Mouse (Mus musculus) hindbrain, embryonic 10.5 days (tissue): ENCODE measurements at regions not wholly inside any gene's neighbourhood (a gene's known extent, or its start where the extent isn't known, plus 50 kb on each side); places are given as distances from the start of the nearest gene placed in this dataset.
A peak's percentile ranks its signal among the peaks of the same experiment; 100 is the strongest.

Experiments used
- DNase-seq: peaks from one replicate; pipeline ENCODE4 v3.0.0-alpha.2; 2017; ENCODE audit warnings: low spot score
- H3K27ac ChIP-seq: fragments of 300-500 bp; sonication (generic); 2 replicates; pipeline ENCODE4 v1.5.1; 2016; ENCODE audit warnings: mild to moderate bottlenecking, moderate library complexity
- H3K27me3 ChIP-seq: fragments of 300-500 bp; sonication (generic); 2 replicates; pipeline ENCODE4 v1.6.1; 2016; ENCODE audit warnings: mild to moderate bottlenecking; ENCODE audit not compliant: poor library complexity, insufficient read depth, severe bottlenecking
- H3K36me3 ChIP-seq: fragments of 300-500 bp; sonication (generic); 2 replicates; pipeline ENCODE4 v1.6.1; 2016; ENCODE audit warnings: mild to moderate bottlenecking, moderate library complexity
- H3K4me1 ChIP-seq: fragments of 300-500 bp; sonication (generic); replicated peaks from 2 replicates; pipeline ENCODE4 v1.6.1; 2016; ENCODE audit warnings: mild to moderate bottlenecking
- H3K4me3 ChIP-seq: fragments of 300-500 bp; sonication (generic); 2 replicates; pipeline ENCODE4 v1.5.1; 2016; ENCODE audit warnings: mild to moderate bottlenecking, moderate library complexity
- H3K9me3 ChIP-seq: fragments of 300-500 bp; sonication (generic); 2 replicates; pipeline ENCODE4 v1.6.1; 2016; ENCODE audit warnings: mild to moderate bottlenecking, moderate library complexity
- WGBS: fragments of 180-500 bp; shearing (Covaris S2); methylation state at CpG from one replicate; pipeline ENCODE4 v1.1.7; 2016; 5-methylcytosine and 5-hydroxymethylcytosine counted together

DNA sequence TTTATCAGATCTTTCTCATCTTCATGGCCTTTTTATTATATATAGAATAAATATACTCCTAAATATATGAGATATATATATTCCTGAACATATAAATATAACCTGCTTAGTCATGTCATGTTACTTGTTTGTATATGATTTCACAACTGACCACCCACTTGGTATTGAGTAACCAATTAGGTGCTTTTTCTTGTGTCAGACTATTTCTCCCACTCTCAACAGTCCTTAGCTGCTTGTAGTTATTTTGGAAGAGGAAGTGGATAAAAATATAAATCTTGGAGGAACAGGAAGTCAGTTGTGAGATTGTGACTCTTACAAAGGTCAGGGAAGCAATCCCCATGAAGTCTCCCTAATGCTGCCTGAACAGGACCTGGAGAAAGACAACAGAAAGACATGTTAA is 224.6 kb downstream of the Kcnj2 start:
- Histone ChIP-seq H3K9me3 (no peaks in the 10 kb centered on the region), H3K27me3 (no peaks in the 10 kb centered on the region), H3K4me3 (no peak overlapping the region), H3K4me1 (no peaks in the 10 kb centered on the region), H3K36me3 (no peaks in the 10 kb centered on the region), H3K27ac (no peak overlapping the region)
- DNase-seq = no peak

DNA sequence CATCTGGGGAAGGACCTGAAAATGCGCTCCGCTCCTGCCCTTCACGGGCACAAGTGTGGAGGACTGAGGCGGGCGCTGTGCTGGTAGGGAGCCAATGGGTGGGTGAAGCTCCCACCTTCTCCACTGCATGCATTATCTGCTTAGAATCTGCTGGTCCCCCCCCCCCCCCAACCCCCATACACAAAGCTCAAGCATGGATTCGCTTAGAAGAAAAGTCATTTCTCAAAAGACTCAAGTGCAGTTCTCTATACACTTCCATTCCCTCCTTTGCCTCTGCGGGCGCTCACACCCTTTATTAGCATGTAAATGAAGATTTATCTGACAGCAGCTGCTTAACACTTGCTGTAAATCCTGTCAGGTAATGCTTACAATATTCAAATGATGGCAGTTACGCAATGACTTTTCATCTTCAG is 230.4 kb downstream of the Kcnj2 start:
- WGBS = 23% methylated on average over 9 of the region's 9 CpGs
- Histone ChIP-seq H3K36me3 (no peaks in the 10 kb centered on the region), H3K27me3 (no peaks in the 10 kb centered on the region), H3K4me1 (peaks cover 6% of the 10 kb centered on the region), H3K27ac (no peak overlapping the region; the same call in 1 of the 2 replicates), H3K4me3 (peak overlapping the region; percentile 6; the same call in 1 of the 2 replicates), H3K9me3 (no peaks in the 10 kb centered on the region)
- DNase-seq = no peak

DNA sequence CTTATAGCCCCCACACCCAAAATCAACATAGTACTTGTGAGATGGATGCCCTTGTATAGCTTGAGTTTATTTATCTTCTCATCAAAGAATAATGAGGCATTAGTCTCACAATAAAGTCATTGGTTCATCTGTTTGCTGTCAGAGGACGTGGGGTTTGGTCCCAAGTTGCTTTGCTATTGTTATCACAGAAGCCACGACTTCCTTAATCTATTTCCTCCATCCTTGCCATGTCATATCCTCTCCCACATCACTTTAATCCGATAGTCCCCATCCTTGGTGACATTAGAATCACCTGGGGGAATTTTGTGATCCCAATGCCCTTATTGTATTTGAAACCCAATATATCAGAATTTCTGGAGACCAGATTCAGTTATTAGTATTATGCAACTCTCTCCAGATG is 246.8 kb downstream of the Kcnj2 start:
- no peaks in the 10 kb centered on the region for H3K36me3 ChIP-seq

DNA sequence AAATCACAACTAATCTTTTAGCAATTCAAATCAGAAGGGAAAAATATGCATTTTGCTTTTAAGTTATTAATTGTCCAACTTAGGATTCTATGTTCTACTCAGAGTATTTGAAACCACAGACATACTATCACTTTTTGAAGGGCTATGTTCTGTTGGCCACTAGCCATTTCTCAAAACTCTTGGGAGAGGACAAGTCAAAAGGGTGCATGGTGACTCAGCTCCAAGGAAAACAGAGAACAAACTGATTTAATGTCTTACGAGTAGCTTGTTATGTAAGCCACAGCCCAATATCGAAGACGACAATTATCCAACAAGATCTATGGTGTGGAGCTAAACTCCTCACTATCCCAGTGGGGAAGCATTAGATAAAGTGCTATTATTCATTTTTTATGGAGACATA is 247.6 kb downstream of the Kcnj2 start:
- Histone ChIP-seq H3K27me3 (no peaks in the 10 kb centered on the region), H3K9me3 (no peaks in the 10 kb centered on the region), H3K27ac (no peak overlapping the region), H3K4me1 (0 out of 2 replicates have a peak, but pooled peaks cover 4% of the 10 kb centered on the region), H3K36me3 (no peaks in the 10 kb centered on the region), H3K4me3 (no peak overlapping the region)
- DNase-seq = no peak
- 91% methylated on average over 3 of the region's 3 CpGs for WGBS

More for the DNA sequence above, 246.8 kb downstream of the Kcnj2 start:
- Histone ChIP-seq H3K4me3 (no peak overlapping the region), H3K27ac (no peak overlapping the region), H3K27me3 (no peaks in the 10 kb centered on the region), H3K9me3 (no peaks in the 10 kb centered on the region), H3K4me1 (0 out of 2 replicates have a peak, but pooled peaks cover 4% of the 10 kb centered on the region)
- no peak for DNase-seq
- 64% methylated on average over 3 of the region's 3 CpGs for WGBS

DNA sequence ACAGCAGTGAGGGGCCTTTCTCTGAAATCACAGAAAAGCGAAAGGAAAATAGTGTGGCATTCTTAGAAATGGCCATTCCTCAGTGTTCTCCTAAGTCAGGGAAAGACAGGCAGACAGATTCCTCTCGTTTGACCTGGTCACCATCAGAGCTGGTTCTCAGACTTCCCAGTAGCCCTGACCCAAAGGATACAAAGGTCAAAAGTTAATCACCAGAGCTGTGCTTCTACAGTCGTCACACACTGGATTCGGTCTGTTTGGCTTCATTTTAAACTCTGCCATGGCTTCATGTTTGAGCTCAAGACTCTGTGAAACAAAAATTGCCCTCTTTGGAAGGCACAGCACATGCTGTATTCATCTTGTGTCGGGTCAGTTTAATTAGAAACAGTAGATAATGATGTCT is 255.6 kb downstream of the Kcnj2 start:
- no peak for DNase-seq
- WGBS = 53% methylated on average over 5 of the region's 5 CpGs
- no peak overlapping the region for H3K27ac ChIP-seq
- 0 out of 2 replicates have a peak, but pooled peaks cover 4% of the 10 kb centered on the region for H3K4me1 ChIP-seq
- no peaks in the 10 kb centered on the region for H3K36me3 ChIP-seq
- no peaks in the 10 kb centered on the region for H3K9me3 ChIP-seq
- H3K27me3 ChIP-seq = no peaks in the 10 kb centered on the region
- no peak overlapping the region for H3K4me3 ChIP-seq

DNA sequence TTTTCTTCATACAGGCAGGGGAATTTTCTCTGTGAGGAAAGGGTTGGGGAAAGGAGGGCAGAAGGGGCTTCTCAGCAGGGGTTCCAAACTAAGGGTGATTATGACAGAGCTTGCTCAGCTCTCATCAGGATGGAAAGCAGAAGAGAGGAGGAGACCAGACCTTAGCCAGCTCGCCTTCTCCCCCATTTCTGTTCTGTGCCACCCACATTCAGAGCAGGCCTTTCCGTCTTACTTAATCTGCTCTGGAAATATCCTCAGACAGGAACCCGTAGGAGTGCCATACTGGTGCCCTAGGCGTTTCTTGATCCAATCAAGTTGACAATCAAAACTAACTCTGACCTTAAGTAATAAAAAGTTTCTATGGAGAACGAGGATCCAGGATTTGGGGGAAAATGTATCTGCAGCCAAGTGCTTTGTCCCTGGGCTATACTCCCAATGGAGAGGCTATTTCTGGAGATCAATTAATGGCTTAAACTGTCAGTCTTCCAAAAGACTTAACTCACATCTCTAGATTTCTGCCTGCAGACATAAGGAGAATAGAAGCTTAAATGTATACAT is 258.6 kb downstream of the Kcnj2 start:
- no peak for DNase-seq
- Histone ChIP-seq H3K9me3 (no peaks in the 10 kb centered on the region), H3K4me3 (no peak overlapping the region), H3K36me3 (no peaks in the 10 kb centered on the region), H3K27me3 (no peaks in the 10 kb centered on the region), H3K4me1 (no peaks in the 10 kb centered on the region), H3K27ac (no peak overlapping the region)
- WGBS = 90% methylated on average over 5 of the region's 5 CpGs

DNA sequence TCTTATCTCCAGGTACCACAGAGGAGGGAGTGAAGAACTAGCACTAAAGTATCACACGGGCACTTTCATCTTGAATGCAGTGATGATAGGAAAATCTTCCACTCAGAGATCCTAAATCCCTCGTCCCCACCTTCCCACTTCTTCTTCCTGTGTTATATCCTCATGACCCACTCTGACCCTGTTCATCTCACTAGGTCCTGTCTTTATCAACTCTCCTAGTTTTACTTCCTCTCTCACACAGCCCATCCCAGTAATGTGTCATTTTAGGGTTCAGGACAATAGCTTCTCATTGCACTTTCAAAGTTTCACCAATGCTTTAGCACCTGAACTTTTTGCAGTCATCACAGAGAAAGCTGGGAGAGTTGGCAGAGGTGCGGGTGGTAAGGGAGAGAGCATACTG is 261.0 kb downstream of the Kcnj2 start:
- Histone ChIP-seq H3K27ac (no peak overlapping the region), H3K4me3 (no peak overlapping the region), H3K27me3 (no peaks in the 10 kb centered on the region), H3K9me3 (no peaks in the 10 kb centered on the region), H3K4me1 (no peaks in the 10 kb centered on the region), H3K36me3 (no peaks in the 10 kb centered on the region)
- DNase-seq = no peak
- WGBS = 82% methylated on average over 3 of the region's 3 CpGs

DNA sequence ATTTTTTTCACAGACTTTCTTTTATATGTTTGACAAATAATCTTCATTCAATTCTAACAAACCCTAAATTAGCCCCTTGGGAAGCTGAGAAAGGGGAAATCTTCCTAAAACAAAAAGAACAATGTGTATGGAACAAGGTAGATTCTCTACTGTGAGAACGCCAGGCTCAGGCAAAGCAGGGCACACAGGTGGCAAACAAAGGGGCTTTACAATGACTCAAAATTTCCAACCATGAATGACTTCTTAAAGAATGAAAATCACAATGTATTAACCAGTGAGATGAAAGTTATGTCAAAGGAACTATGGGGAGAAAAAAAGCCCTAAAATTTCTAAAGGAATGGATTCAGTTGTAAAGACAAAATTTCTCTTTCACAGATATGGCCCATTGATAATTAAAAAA is 262.3 kb downstream of the Kcnj2 start:
- no peak for DNase-seq
- no peak overlapping the region for H3K27ac ChIP-seq
- H3K4me1 ChIP-seq = no peaks in the 10 kb centered on the region
- WGBS = 67% methylated on average over 1 of the region's 1 CpGs
- H3K9me3 ChIP-seq = no peaks in the 10 kb centered on the region
- no peak overlapping the region for H3K4me3 ChIP-seq
- H3K36me3 ChIP-seq = no peaks in the 10 kb centered on the region
- H3K27me3 ChIP-seq = no peaks in the 10 kb centered on the region

DNA sequence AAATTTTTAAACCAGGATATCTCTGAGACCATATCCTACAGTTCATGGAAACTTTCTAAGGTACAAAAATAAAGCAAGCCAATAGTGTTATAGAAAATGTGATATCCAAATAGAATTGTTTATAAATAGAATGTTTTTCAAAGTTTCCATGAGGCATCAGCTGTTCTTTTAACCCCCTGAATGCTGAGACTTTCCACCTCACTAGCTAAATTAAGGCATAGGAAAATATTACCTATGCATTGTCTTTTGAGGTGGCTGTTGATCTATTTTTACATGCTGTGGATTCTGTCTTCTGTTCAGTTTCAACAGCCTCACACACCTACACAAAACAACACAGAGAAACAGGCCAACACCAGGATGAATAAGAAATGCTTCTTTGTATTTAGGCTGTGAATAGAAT is 265.6 kb downstream of the Kcnj2 start:
- Histone ChIP-seq H3K4me1 (no peaks in the 10 kb centered on the region), H3K9me3 (no peaks in the 10 kb centered on the region), H3K4me3 (no peak overlapping the region), H3K27me3 (no peaks in the 10 kb centered on the region), H3K36me3 (no peaks in the 10 kb centered on the region), H3K27ac (no peak overlapping the region)
- no peak for DNase-seq

DNA sequence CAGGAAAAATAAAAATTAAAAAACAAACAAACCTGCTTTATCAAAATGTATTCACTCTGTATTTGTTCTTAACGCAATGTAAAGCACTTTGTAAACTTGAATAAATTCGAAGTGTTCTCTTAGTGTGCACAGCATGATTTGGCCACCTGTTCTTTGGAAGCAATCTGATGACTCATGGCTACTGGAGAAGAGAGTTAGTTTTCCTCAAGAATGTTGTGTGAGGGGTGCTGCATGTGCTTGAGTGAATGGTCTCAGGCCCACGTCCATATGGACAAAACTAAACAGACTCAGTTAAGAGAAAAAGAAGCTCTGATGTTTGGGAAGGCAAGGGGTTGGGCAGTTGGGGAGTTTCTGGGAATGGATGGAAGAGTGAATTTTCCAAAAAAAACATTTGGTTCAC is 267.1 kb downstream of the Kcnj2 start:
- Histone ChIP-seq H3K4me1 (no peaks in the 10 kb centered on the region), H3K4me3 (no peak overlapping the region), H3K27ac (no peak overlapping the region), H3K36me3 (no peaks in the 10 kb centered on the region), H3K27me3 (no peaks in the 10 kb centered on the region), H3K9me3 (no peaks in the 10 kb centered on the region)
- no peak for DNase-seq
- 84% methylated on average over 3 of the region's 3 CpGs for WGBS

DNA sequence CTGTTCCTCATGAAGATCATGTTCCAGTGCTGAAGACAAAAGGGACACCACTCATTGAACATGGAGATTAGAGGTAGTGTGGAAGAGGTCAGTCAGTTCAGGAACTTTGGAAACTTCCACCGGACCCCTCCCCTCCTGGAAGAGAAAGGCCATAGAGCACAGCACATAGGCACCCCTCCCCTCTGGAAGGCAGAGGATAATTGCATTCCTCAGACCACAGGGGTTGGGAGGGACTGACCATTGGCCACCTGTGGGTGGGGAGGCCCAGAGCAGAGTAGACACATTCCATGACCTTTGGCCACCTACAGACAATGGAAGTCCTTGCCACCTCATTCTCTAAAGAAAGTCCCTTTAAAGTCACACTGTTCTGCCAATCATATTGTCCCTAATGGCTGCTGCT is 281.6 kb downstream of the Kcnj2 start:
- WGBS = 13% methylated on average over 1 of the region's 1 CpGs
- no peaks in the 10 kb centered on the region for H3K27me3 ChIP-seq
- H3K4me3 ChIP-seq = no peak overlapping the region
- no peaks in the 10 kb centered on the region for H3K9me3 ChIP-seq
- peak; percentile 35 for DNase-seq
- H3K27ac ChIP-seq = no peak overlapping the region
- H3K36me3 ChIP-seq = no peaks in the 10 kb centered on the region
- H3K4me1 ChIP-seq = peaks cover 11% of the 10 kb centered on the region

DNA sequence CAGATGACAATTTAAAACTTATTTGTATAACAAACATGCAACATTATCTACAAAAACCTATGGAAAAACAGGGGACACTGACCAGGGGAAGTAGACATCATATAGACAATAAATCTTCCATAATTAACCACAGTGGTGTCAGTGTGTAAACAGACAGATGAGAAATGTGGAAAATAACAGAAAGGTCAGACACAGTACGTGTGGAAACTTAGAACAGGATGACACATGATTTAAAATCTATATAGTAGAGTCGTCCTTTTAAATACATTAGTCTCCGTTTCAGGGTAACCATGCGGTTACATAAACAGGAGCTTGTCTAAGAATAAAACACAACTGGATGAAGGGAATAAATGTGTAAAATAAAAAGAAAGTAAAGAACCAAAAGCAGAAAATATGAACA is 284.1 kb downstream of the Kcnj2 start:
- Histone ChIP-seq H3K4me3 (no peak overlapping the region), H3K27ac (no peak overlapping the region), H3K4me1 (peaks cover 11% of the 10 kb centered on the region), H3K36me3 (no peaks in the 10 kb centered on the region), H3K27me3 (no peaks in the 10 kb centered on the region), H3K9me3 (no peaks in the 10 kb centered on the region)
- no peak for DNase-seq
- 89% methylated on average over 4 of the region's 4 CpGs for WGBS

DNA sequence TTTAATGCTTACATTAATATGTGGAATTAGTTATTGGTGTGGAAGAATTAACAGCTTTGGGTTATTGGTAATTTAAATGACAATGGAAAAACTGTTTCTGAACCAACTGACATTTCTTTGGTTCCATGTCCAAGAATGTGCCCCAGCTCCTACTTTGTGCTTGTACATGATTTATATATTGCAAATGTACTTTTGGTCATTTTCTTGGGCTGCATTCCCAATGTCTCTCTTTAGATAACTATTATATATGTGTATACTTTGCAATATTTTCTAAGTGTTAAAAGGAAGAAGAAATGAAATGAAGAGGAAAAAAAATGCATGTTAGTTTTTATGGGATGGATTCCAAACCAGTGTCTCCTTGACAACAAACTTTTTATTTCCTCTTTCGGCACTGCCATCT is 297.4 kb downstream of the Kcnj2 start:
- H3K27me3 ChIP-seq = no peaks in the 10 kb centered on the region

DNA sequence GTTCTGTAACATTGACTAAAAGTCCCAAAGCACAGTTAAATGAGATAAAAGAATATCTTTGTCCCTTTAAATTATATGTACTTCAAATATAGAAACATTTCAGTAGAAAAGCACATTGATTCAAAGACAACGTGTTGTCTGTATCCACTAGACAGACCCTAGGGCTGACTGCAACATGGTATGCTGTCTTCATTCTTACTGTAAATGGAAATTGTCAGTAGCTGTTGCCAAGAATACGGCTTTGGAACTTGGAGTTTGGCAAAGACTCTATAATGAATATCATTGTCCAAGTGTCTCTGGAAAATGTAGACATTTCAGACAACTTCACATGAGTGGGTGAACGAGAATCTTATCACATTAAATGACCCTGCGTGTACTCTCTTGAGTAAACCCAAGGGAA is 311.2 kb downstream of the Kcnj2 start:
- WGBS = 89% methylated on average over 4 of the region's 4 CpGs
- Histone ChIP-seq H3K36me3 (no peaks in the 10 kb centered on the region), H3K27me3 (no peaks in the 10 kb centered on the region), H3K27ac (no peak overlapping the region), H3K4me1 (no peaks in the 10 kb centered on the region), H3K4me3 (no peak overlapping the region), H3K9me3 (no peaks in the 10 kb centered on the region)
- DNase-seq = no peak

More for the DNA sequence above, 297.4 kb downstream of the Kcnj2 start:
- no peak overlapping the region for H3K4me3 ChIP-seq
- no peak for DNase-seq
- WGBS = 93% methylated on average over 1 of the region's 1 CpGs
- H3K36me3 ChIP-seq = no peaks in the 10 kb centered on the region
- H3K9me3 ChIP-seq = no peaks in the 10 kb centered on the region
- H3K4me1 ChIP-seq = no peaks in the 10 kb centered on the region
- H3K27ac ChIP-seq = no peak overlapping the region
